Mouse (Mus musculus) myocyte (in vitro differentiated cells): ENCODE measurements around the gene Rnf207.

Experiments used
- E2F4 ChIP-seq: IDR thresholded peaks from one replicate; pipeline ENCODE4 v1.6.1; 2011; ENCODE audit warnings: mild to moderate bottlenecking, control low read depth, moderate library complexity; ENCODE audit not compliant: insufficient read depth
- MAX ChIP-seq: IDR thresholded peaks from one replicate; pipeline ENCODE4 v1.6.1; 2011; ENCODE audit warnings: low read depth, mild to moderate bottlenecking, control low read depth
- MYOD1 ChIP-seq, 3 experiments: IDR thresholded peaks; one replicate each; pipeline ENCODE4 v1.6.1; 2011; ENCODE audit warnings: control low read depth in 2 of 3, low read depth in 2 of 3, mild to moderate bottlenecking in 2 of 3, moderate library complexity in 1 of 3; ENCODE audit not compliant: insufficient read length in 2 of 3, control insufficient read depth in 1 of 3
- MYOG ChIP-seq, 3 experiments: IDR thresholded peaks; one replicate each; pipeline ENCODE4 v1.6.1; 2011; ENCODE audit warnings: control low read depth in 2 of 3, low read depth in 2 of 3, mild to moderate bottlenecking in 2 of 3; ENCODE audit not compliant: insufficient read length in 2 of 3, control insufficient read depth in 1 of 3, insufficient read depth in 1 of 3
- POLR2A ChIP-seq: IDR thresholded peaks from one replicate; pipeline ENCODE4 v1.6.1; 2011; ENCODE audit warnings: low read depth, mild to moderate bottlenecking, control low read depth, moderate library complexity; ENCODE audit not compliant: insufficient read length
- POLR2AphosphoS2 ChIP-seq: IDR thresholded peaks from one replicate; pipeline ENCODE4 v1.6.1; 2011; ENCODE audit warnings: low read depth, control low read depth; ENCODE audit not compliant: insufficient read length
- SRF ChIP-seq: IDR thresholded peaks from one replicate; pipeline ENCODE4 v1.6.1; 2011; ENCODE audit warnings: low read depth; ENCODE audit not compliant: control insufficient read depth, insufficient read length
- TCF12 ChIP-seq: IDR thresholded peaks from one replicate; pipeline ENCODE4 v1.6.1; 2011; ENCODE audit warnings: mild to moderate bottlenecking, control low read depth; ENCODE audit not compliant: poor library complexity, insufficient read depth, severe bottlenecking
- TCF3 ChIP-seq: IDR thresholded peaks from one replicate; pipeline ENCODE4 v1.6.1; 2011; ENCODE audit warnings: low read depth, control low read depth; ENCODE audit not compliant: insufficient read length
- USF1 ChIP-seq: IDR thresholded peaks from one replicate; pipeline ENCODE4 v1.6.1; 2011; ENCODE audit warnings: low read depth, mild to moderate bottlenecking, control low read depth, moderate library complexity

DNA sequence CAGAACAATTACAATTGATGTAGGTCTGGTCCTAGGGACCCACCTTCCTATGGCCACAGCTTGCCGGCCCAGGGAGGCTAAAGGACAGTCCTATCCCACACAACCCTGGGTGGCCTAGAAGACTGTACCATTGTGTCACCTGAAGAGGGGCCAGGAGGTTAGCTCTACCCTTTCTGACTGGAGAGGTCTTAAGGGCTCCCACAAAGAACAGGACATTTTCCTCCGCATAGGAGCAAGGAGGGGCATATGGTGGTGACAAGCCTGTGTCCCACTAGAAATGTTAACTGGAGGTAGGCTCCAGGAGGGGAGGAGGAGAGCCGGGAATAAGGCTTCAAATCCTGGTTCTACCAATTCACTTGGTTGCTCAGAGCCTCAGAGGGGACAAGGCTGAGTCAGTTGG lies 45.6 kb downstream of the Rnf207 start:
- TF ChIP-seq POLR2A = no peak
- TF ChIP-seq MAX = no peak
- TF ChIP-seq POLR2AphosphoS2 = no peak
- no peak for TF ChIP-seq MYOG (IDR thresholded peaks at IDR 0.05; ENCODE audit: control insufficient read depth in 1 of 3, insufficient read depth in 1 of 3, insufficient read length in 2 of 3, low read depth in 2 of 3)
- TF ChIP-seq TCF12 = no peak
- TF ChIP-seq USF1 = no peak
- no peak for TF ChIP-seq SRF
- no peak for TF ChIP-seq TCF3
- TF ChIP-seq E2F4 = no peak
- no peak for TF ChIP-seq MYOD1 (IDR thresholded peaks at IDR 0.05; ENCODE audit: control insufficient read depth in 1 of 3, insufficient read length in 2 of 3, low read depth in 2 of 3)
